Mouse (Mus musculus): Measurements from ENCODE around the gene Slc9a5.

DNA sequence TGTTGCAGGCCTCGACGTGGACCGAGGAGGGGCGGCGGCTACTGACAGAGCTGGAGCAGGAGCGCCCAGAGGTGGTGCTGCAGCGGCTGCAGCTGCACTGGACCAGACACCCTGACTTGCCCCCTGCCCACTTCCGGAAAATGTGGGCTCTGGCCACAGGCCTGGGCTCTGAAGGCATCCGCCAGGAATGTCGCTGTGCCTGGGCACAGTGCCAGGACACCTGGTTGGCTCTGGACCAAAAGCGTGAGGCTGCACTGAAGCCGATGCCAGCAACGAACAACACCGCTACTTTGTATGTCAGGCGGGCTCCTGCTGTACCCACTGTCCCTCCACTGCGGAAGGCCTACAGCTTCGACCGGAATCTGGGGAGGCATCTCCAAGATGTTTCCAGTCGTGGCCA is 30.0 kb downstream of the Slc9a5 start:
- no peak for TF ChIP-seq CHD2 (IDR thresholded peaks at IDR 0.05; ENCODE audit: low read length)
- no peak for TF ChIP-seq ZNF384 (IDR thresholded peaks at IDR 0.05; ENCODE audit: low read depth, low read length)
- no peak for TF ChIP-seq CTCF (conservative IDR thresholded peaks at IDR 0.05 in 1 of 2, IDR thresholded peaks at IDR 0.05 in 1 of 2; ENCODE audit: low read depth in 2 of 2, low read length in 2 of 2)
- TF ChIP-seq USF2 (conservative IDR thresholded peaks at IDR 0.05; ENCODE audit: low read depth, low read length), result no peak
- TF ChIP-seq POLR2A (IDR thresholded peaks at IDR 0.05; ENCODE audit: low read depth, low read length), result no peak
- no peak for TF ChIP-seq SMC3 (IDR thresholded peaks at IDR 0.05; ENCODE audit: low read depth, low read length)
- no peak for TF ChIP-seq SIN3A (IDR thresholded peaks at IDR 0.05; ENCODE audit: low read length)
- TF ChIP-seq TBP (conservative IDR thresholded peaks at IDR 0.05; ENCODE audit: low read depth, low read length), result no peak
- no peak for TF ChIP-seq ZKSCAN1 (IDR thresholded peaks at IDR 0.05; ENCODE audit: borderline replicate concordance, low read depth, low read length)
- TF ChIP-seq EP300 (IDR thresholded peaks at IDR 0.05; ENCODE audit: low read length), result no peak
